Mouse (Mus musculus): ENCODE measurements around the gene Gm16181.

DNA sequence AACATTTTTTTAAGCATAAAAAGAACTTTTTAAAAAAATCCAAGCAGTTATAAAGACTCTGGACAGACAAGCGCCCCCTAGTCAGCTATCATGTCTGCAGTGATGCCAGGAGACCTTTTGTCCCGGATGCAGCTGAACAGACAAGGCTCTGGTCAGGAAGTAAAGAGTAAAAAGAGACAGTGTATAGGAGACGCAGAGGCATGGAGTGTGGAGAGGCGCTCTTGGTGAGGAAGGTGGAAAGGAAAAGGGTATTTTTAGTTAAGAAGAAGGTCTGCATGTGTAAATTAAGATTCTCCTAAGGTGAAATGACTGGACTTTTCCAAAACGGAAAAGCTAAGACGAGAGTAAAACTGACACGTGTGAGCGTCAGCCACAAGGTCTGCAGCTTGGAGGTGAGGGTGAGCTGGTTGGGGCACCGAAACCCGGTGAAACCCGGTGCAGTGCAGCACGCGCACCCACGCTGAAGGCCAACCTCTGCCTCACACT lies 6.0 kb downstream of the Gm16181 start:
- TF ChIP-seq CTCF (IDR thresholded peaks at IDR 0.05; ENCODE audit: borderline replicate concordance, extremely low read depth, insufficient read depth, insufficient read length) (no peak), POLR2A (IDR thresholded peaks at IDR 0.05; ENCODE audit: borderline replicate concordance, extremely low read depth, insufficient read depth, insufficient read length, poor library complexity, severe bottlenecking) (no peak)

Measured in brain, embryonic 14.5 days (tissue).